Mouse (Mus musculus) liver, embryonic 15.5 days (tissue): ENCODE data around the gene Cavin3. TPM values are rescaled to one million over a fixed set of nuclear protein-coding genes. Genes with fewer than 3 reads are reported as not detected.
"Not testable (repeated sequence)": the region's sequence is repeated elsewhere in the genome, so short reads cannot be mapped to it uniquely, and the experiment has no call there.

Experiments used
- ATAC-seq: fragments of 200-750 bp; cut with Nextera tagmentation; 2 replicates; pipeline ENCODE4 v1.8.0; 2017; ENCODE audit warnings: moderate number of reproducible peaks, mild to moderate bottlenecking, moderate library complexity; ENCODE audit not compliant: insufficient read depth
- H3K27ac ChIP-seq: fragments of 300-500 bp; sonication (generic); replicated peaks from 2 replicates; pipeline ENCODE4 v1.5.1; 2015; ENCODE audit warnings: mild to moderate bottlenecking, inconsistent platforms
- H3K27me3 ChIP-seq: fragments of 300-500 bp; sonication (generic); 2 replicates; pipeline ENCODE4 v1.6.1; 2015; ENCODE audit warnings: mild to moderate bottlenecking, inconsistent platforms
- H3K36me3 ChIP-seq: fragments of 300-500 bp; sonication (generic); replicated peaks from 2 replicates; pipeline ENCODE4 v1.6.1; 2015; ENCODE audit warnings: moderate library complexity, mild to moderate bottlenecking, inconsistent platforms
- H3K4me1 ChIP-seq: fragments of 300-500 bp; sonication (generic); replicated peaks from 2 replicates; pipeline ENCODE4 v1.6.1; 2015; ENCODE audit warnings: inconsistent platforms
- H3K4me2 ChIP-seq: fragments of 300-500 bp; sonication (generic); 2 replicates; pipeline ENCODE4 v1.6.1; 2015; ENCODE audit warnings: moderate library complexity, mild to moderate bottlenecking, inconsistent platforms
- H3K4me3 ChIP-seq: fragments of 300-500 bp; sonication (generic); replicated peaks from 2 replicates; pipeline ENCODE4 v1.5.1; 2015; ENCODE audit warnings: mild to moderate bottlenecking, inconsistent platforms
- H3K9ac ChIP-seq: fragments of 300-500 bp; sonication (generic); 2 replicates; pipeline ENCODE4 v1.6.1; 2015; ENCODE audit warnings: moderate library complexity, mild to moderate bottlenecking, inconsistent platforms
- H3K9me3 ChIP-seq: fragments of 300-500 bp; sonication (generic); replicated peaks from 2 replicates; pipeline ENCODE4 v1.6.1; 2016; ENCODE audit warnings: inconsistent platforms
- WGBS: fragments of 180-500 bp; shearing (Covaris S2); methylation state at CpG from one replicate; pipeline ENCODE4 v1.1.7; 2015; ENCODE audit warnings: mixed read lengths; ENCODE audit not compliant: insufficient replicate concordance; 5-methylcytosine and 5-hydroxymethylcytosine counted together
- polyA plus RNA-seq: library from polyadenylated mRNA; unstranded; fragments of >200 nt; fragmentation: Nextera tagmentation; extraction: Ambion mirVana; gene quantifications from 2 replicates; pipeline ENCODE4 v1.2.1, GENCODE M21; 2015

Gene Cavin3
- polyA plus RNA-seq, 1 experiment from 2014 or later: 5.7 TPM

- whole genome bisulfite sequencing: 69% methylated on average over 6 of the region's 6 CpGs
- H3K4me1 ChIP-seq: peaks cover 9% of the 10 kb centered on the region; the same call in 1 of the 2 replicates
- H3K9ac ChIP-seq: no peak overlapping the region
- no peak overlapping the region for H3K27ac ChIP-seq
- ATAC-seq: no peak
- H3K9me3 ChIP-seq: no peaks in the 10 kb centered on the region
- H3K4me2 ChIP-seq: no peak overlapping the region
- H3K36me3 ChIP-seq: no peaks in the 10 kb centered on the region
- H3K27me3 ChIP-seq: peaks cover 20% of the 10 kb centered on the region
- no peak overlapping the region for H3K4me3 ChIP-seq
Observed at GRCm38 (mm10) chr7:105479232-105479631, 2.9 kb downstream of the Cavin3 start.

GRCm38 (mm10) chr7:105478344-105478743, 3.8 kb downstream of the Cavin3 start:
- no peak for ATAC-seq
- Histone ChIP-seq H3K27ac (no peak overlapping the region), H3K9ac (no peak overlapping the region), H3K4me1 (peaks cover 9% of the 10 kb centered on the region; the same call in 1 of the 2 replicates), H3K4me2 (no peak overlapping the region), H3K9me3 (no peaks in the 10 kb centered on the region), H3K4me3 (no peak overlapping the region), H3K36me3 (no peaks in the 10 kb centered on the region), H3K27me3 (peaks cover 20% of the 10 kb centered on the region)
- WGBS: 51% methylated on average over 8 of the region's 8 CpGs

DNA sequence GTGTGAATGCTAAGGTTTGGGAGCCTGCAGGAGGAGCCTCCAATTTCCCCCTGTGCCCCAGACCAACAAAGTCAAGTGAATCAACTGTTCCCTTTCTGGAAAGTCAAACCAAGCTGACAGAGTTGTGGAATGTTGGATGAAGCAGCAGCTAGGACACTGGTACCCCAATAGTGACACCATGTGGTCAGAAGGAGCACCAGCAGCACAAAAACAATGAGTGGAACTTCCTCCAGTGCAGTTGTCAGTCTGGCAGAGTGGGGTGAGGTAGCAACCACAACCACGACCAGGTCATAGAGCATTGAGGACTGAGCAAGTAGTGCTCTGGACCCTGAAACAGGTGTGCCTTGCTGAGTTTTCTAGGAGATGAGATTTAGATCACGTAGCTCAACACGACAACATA, 4.3 kb downstream of the Cavin3 start:
- ATAC-seq: no peak
- 56% methylated on average over 3 of the region's 3 CpGs for WGBS

GRCm38 (mm10) chr7:105477433-105477700, 4.7 kb downstream of the Cavin3 start:
- Histone ChIP-seq H3K27me3 (peaks cover 16% of the 10 kb centered on the region), H3K9ac (no peak overlapping the region), H3K4me2 (no peak overlapping the region), H3K36me3 (no peaks in the 10 kb centered on the region), H3K27ac (no peak overlapping the region), H3K9me3 (no peaks in the 10 kb centered on the region), H3K4me3 (no peak overlapping the region), H3K4me1 (peaks cover 7% of the 10 kb centered on the region; the same call in 1 of the 2 replicates)
- 64% methylated on average over 1 of the region's 1 CpGs for WGBS
- no peak for ATAC-seq

More for the DNA sequence above, 4.3 kb downstream of the Cavin3 start:
- H3K27me3 ChIP-seq: peaks cover 20% of the 10 kb centered on the region
- H3K36me3 ChIP-seq: no peaks in the 10 kb centered on the region
- H3K27ac ChIP-seq: no peak overlapping the region
- no peaks in the 10 kb centered on the region for H3K9me3 ChIP-seq
- H3K4me2 ChIP-seq: no peak overlapping the region
- no peak overlapping the region for H3K4me3 ChIP-seq
- peaks cover 9% of the 10 kb centered on the region; the same call in 1 of the 2 replicates for H3K4me1 ChIP-seq
- H3K9ac ChIP-seq: no peak overlapping the region

GRCm38 (mm10) chr7:105476683-105477432, 5.2 kb downstream of the Cavin3 start:
- H3K9me3 ChIP-seq: no peaks in the 10 kb centered on the region
- H3K9ac ChIP-seq: no peak overlapping the region
- H3K4me1 ChIP-seq: peaks cover 2% of the 10 kb centered on the region; the same call in 1 of the 2 replicates
- peaks cover 11% of the 10 kb centered on the region for H3K27me3 ChIP-seq
- H3K4me2 ChIP-seq: no peak overlapping the region
- no peak for ATAC-seq
- no peak overlapping the region for H3K4me3 ChIP-seq
- H3K36me3 ChIP-seq: no peaks in the 10 kb centered on the region
- no peak overlapping the region for H3K27ac ChIP-seq
- WGBS: 54% methylated on average over 10 of the region's 10 CpGs

DNA sequence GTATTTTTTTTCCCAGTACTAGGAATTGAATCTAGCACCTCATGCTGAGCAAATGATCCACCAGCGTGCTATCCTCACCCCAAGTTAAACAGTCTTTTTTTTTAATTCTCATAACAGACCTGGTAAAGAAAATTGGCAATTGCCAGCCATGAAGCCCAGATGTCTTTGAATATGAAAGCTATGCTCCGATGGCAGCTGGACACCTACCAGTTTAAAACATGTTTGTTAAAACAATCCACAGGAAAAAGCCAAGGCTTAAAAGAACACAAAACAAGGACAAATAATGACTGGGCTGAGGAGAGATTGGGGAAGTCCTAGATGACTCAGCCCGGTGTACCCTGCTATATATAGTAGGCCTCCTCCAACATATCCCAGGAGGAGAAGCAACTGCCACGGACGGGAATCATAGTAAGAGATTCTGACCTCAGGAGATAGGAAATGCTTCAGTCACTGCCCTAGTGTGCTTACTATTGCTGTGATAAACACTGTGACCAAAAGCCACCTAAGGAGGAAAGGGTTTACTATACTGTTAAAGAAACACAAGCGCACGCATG, 6.6 kb downstream of the Cavin3 start:
- Histone ChIP-seq H3K9ac (no peak overlapping the region), H3K4me3 (no peak overlapping the region), H3K27me3 (no peaks in the 10 kb centered on the region), H3K4me1 (no peaks in the 10 kb centered on the region), H3K36me3 (no peaks in the 10 kb centered on the region), H3K27ac (no peak overlapping the region), H3K9me3 (no peaks in the 10 kb centered on the region), H3K4me2 (no peak overlapping the region)
- WGBS: 49% methylated on average over 7 of the region's 7 CpGs
- no peak for ATAC-seq

DNA sequence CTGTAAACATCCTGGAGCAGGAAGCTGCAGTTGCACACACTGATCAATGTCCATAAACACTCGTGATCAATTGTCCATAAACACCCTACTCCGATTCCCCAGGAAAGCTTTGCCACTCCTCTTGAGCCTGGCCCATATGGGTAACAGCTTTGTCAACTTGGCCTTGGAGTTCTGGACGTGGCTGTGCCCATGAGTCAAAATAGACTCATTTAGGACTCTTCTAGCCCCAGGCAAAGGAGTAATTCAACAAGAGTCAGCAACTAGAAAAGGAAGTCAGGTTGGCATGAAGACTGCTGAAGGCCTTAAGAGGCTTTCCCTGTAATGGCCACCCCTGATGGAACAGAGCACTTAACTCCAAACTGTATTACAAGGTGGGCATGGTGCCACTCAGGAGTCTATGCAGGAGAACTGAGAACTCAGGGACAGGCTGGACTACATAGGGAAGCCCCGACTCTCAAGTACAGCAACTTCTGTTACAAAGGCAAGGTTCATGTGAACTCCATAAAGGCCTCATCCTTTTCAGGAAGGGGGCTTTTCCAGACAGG, 7.3 kb downstream of the Cavin3 start:
- no peak overlapping the region for H3K27ac ChIP-seq
- no peaks in the 10 kb centered on the region for H3K4me1 ChIP-seq
- 52% methylated on average over 4 of the region's 4 CpGs for WGBS
- no peak overlapping the region for H3K9ac ChIP-seq
- no peak overlapping the region for H3K4me2 ChIP-seq
- no peak overlapping the region for H3K4me3 ChIP-seq
- H3K36me3 ChIP-seq: no peaks in the 10 kb centered on the region
- H3K27me3 ChIP-seq: no peaks in the 10 kb centered on the region
- H3K9me3 ChIP-seq: no peaks in the 10 kb centered on the region
- ATAC-seq: no peak

GRCm38 (mm10) chr7:105472607-105473006, 9.5 kb downstream of the Cavin3 start:
- no peak overlapping the region for H3K9ac ChIP-seq
- no peak for ATAC-seq
- WGBS: 43% methylated on average over 1 of the region's 1 CpGs
- no peaks in the 10 kb centered on the region for H3K36me3 ChIP-seq
- no peak overlapping the region for H3K4me2 ChIP-seq
- H3K4me3 ChIP-seq: no peak overlapping the region
- no peaks in the 10 kb centered on the region for H3K27me3 ChIP-seq
- H3K9me3 ChIP-seq: no peaks in the 10 kb centered on the region
- H3K4me1 ChIP-seq: no peaks in the 10 kb centered on the region
- no peak overlapping the region for H3K27ac ChIP-seq

GRCm38 (mm10) chr7:105465505-105465904, 16.6 kb downstream of the Cavin3 start:
- H3K36me3 ChIP-seq, H3K4me3 ChIP-seq, H3K4me2 ChIP-seq, H3K27ac ChIP-seq, H3K9ac ChIP-seq, H3K27me3 ChIP-seq, H3K4me1 ChIP-seq, ATAC-seq, H3K9me3 ChIP-seq: not testable (repeated sequence)
- 62% methylated on average over 5 of the region's 5 CpGs for WGBS

- ATAC-seq: no peak
- H3K27ac ChIP-seq: no peak overlapping the region
- no peak overlapping the region for H3K4me3 ChIP-seq
- no peaks in the 10 kb centered on the region for H3K27me3 ChIP-seq
- H3K36me3 ChIP-seq: no peaks in the 10 kb centered on the region
- H3K9me3 ChIP-seq: no peaks in the 10 kb centered on the region
- H3K9ac ChIP-seq: no peak overlapping the region
- H3K4me2 ChIP-seq: no peak overlapping the region
- no peaks in the 10 kb centered on the region for H3K4me1 ChIP-seq
Observed at GRCm38 (mm10) chr7:105458546-105458945, 23.6 kb downstream of the Cavin3 start.

- 73% methylated on average over 4 of the region's 4 CpGs for WGBS
- H3K27ac ChIP-seq, H3K27me3 ChIP-seq, H3K9me3 ChIP-seq, H3K4me3 ChIP-seq, H3K4me1 ChIP-seq, H3K9ac ChIP-seq, ATAC-seq, H3K4me2 ChIP-seq, H3K36me3 ChIP-seq: not testable (repeated sequence)
Observed at GRCm38 (mm10) chr7:105453345-105453744, 28.8 kb downstream of the Cavin3 start.
